Mouse (Mus musculus) lung, postnatal 0 days (tissue): ENCODE measurements around the gene Kansl1. TPM values are rescaled to one million over a fixed set of nuclear protein-coding genes. Genes with fewer than 3 reads are reported as not detected.
"Not testable (repeated sequence)": the region's sequence is repeated elsewhere in the genome, so short reads cannot be mapped to it uniquely, and the experiment has no call there.

ENCODE experiments used
- ATAC-seq: fragments of 200-750 bp; cut with Nextera tagmentation; 2 replicates; pipeline ENCODE4 v1.8.0; 2017; ENCODE audit warnings: moderate library complexity
- DNase-seq: peaks from one replicate; pipeline ENCODE4 v3.0.0-alpha.2; 2016; ENCODE audit warnings: low spot score
- H3K27ac ChIP-seq: fragments of 300-500 bp; sonication (generic); 2 replicates; pipeline ENCODE4 v1.5.1; 2014; ENCODE audit warnings: antibody characterized with exemption, mild to moderate bottlenecking, low read length, mixed read lengths
- H3K27me3 ChIP-seq: fragments of 300-500 bp; sonication (generic); replicated peaks from 2 replicates; pipeline ENCODE4 v1.6.1; 2014; ENCODE audit warnings: low read length, mixed read lengths; ENCODE audit not compliant: insufficient read depth
- H3K36me3 ChIP-seq: fragments of 300-500 bp; sonication (generic); 2 replicates; pipeline ENCODE4 v1.6.1; 2014; ENCODE audit warnings: low read length, mixed read lengths; ENCODE audit not compliant: insufficient read depth
- H3K4me1 ChIP-seq: fragments of 300-500 bp; sonication (generic); 2 replicates; pipeline ENCODE4 v1.6.1; 2014; ENCODE audit warnings: antibody characterized with exemption, low read depth, low read length, mixed read lengths; ENCODE audit not compliant: insufficient read depth
- H3K4me2 ChIP-seq: fragments of 300-500 bp; sonication (generic); replicated peaks from 2 replicates; pipeline ENCODE4 v1.6.1; 2014; ENCODE audit warnings: low read depth, mild to moderate bottlenecking, low read length, moderate library complexity, mixed read lengths
- H3K4me3 ChIP-seq: fragments of 300-500 bp; sonication (generic); 2 replicates; pipeline ENCODE4 v1.5.1; 2014; ENCODE audit warnings: low read depth, low read length
- H3K9ac ChIP-seq: fragments of 300-500 bp; sonication (generic); replicated peaks from 2 replicates; pipeline ENCODE4 v1.6.1; 2014; ENCODE audit warnings: low read depth, mild to moderate bottlenecking
- H3K9me3 ChIP-seq: fragments of 300-500 bp; sonication (generic); 2 replicates; pipeline ENCODE4 v1.6.1; 2016; ENCODE audit warnings: low read length, mixed read lengths
- CTCF ChIP-seq: IDR thresholded peaks from 2 replicates; pipeline ENCODE4 v1.5.1; 2016; ENCODE audit warnings: antibody characterized with exemption, mild to moderate bottlenecking
- EP300 ChIP-seq: IDR thresholded peaks from 2 replicates; pipeline ENCODE4 v1.6.1; 2016; ENCODE audit warnings: antibody characterized with exemption, mild to moderate bottlenecking, control low read depth
- WGBS: fragments of 180-500 bp; shearing (Covaris S2); extraction: QIAGEN DNeasy Blood & Tissue Kit; methylation state at CpG from one replicate; pipeline ENCODE4 v1.1.7; 2014; 5-methylcytosine and 5-hydroxymethylcytosine counted together
- polyA plus RNA-seq: library from polyadenylated mRNA; unstranded; fragments of >200 nt; fragmentation: Nextera tagmentation; extraction: Ambion mirVana; gene quantifications from 2 replicates; pipeline ENCODE4 v1.2.1, GENCODE M21; 2015

The Kansl1 gene
- polyA plus RNA-seq, 1 experiment from 2014 or later, result 11.0 TPM

- not testable (repeated sequence) for H3K27me3 ChIP-seq, H3K36me3 ChIP-seq, H3K27ac ChIP-seq, ATAC-seq, H3K4me2 ChIP-seq, H3K4me1 ChIP-seq, H3K9ac ChIP-seq, H3K4me3 ChIP-seq, H3K9me3 ChIP-seq
- TF ChIP-seq CTCF, result peak; percentile 63
- DNase-seq, result peak; percentile 15
- 35% methylated on average over 2 of the region's 2 CpGs for WGBS
Measured at GRCm38 (mm10) chr11:104448499-104448898, 20.2 kb downstream of the Kansl1 start.

GRCm38 (mm10) chr11:104445538-104445937 lies 23.1 kb downstream of the Kansl1 start:
- Histone ChIP-seq H3K27me3 (no peaks in the 10 kb centered on the region), H3K4me2 (no peak overlapping the region), H3K4me1 (no peaks in the 10 kb centered on the region), H3K36me3 (no peaks in the 10 kb centered on the region), H3K27ac (no peak overlapping the region), H3K9me3 (no peaks in the 10 kb centered on the region), H3K9ac (no peak overlapping the region), H3K4me3 (no peak overlapping the region)
- 61% methylated on average over 2 of the region's 2 CpGs for WGBS
- DNase-seq (no peak), ATAC-seq (no peak)
- no peak for TF ChIP-seq EP300
- TF ChIP-seq CTCF, result no peak

DNA sequence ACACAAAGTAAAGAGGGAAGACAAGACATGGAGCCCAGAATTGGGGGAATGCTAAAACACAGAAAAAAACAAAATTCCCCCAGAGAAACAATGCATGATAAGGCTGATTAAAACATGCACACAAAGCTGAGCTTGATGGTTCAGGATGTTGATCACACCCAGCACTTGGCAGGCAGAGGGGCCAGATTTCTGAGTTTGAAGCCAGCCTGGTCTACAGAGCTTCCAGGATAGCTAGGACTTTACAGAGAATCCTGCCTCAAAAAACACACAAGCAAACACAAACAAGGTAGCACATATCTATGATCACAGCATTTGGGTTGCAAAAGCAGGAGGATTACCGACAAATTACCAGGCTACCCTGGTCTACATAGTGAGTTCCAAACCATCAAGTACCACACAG lies 23.6 kb downstream of the Kansl1 start:
- H3K36me3 ChIP-seq, result no peaks in the 10 kb centered on the region
- DNase-seq, result no peak
- no peaks in the 10 kb centered on the region for H3K27me3 ChIP-seq
- no peak overlapping the region for H3K4me3 ChIP-seq
- TF ChIP-seq CTCF (no peak), EP300 (no peak)
- ATAC-seq, result no peak
- no peaks in the 10 kb centered on the region for H3K4me1 ChIP-seq
- H3K9ac ChIP-seq, result no peak overlapping the region
- H3K9me3 ChIP-seq, result no peaks in the 10 kb centered on the region
- WGBS, result 92% methylated on average over 1 of the region's 1 CpGs
- no peak overlapping the region for H3K27ac ChIP-seq
- no peak overlapping the region for H3K4me2 ChIP-seq

- Histone ChIP-seq H3K27ac (no peak overlapping the region), H3K4me3 (peak overlapping the region; percentile 97), H3K9ac (no peak overlapping the region), H3K9me3 (no peaks in the 10 kb centered on the region), H3K4me1 (no peaks in the 10 kb centered on the region), H3K36me3 (no peaks in the 10 kb centered on the region), H3K4me2 (peak overlapping the region; percentile 72), H3K27me3 (no peaks in the 10 kb centered on the region)
- ATAC-seq (no peak), DNase-seq (no peak)
- no peak for TF ChIP-seq EP300
- TF ChIP-seq CTCF, result no peak
- 37% methylated on average over 2 of the region's 2 CpGs for WGBS
Measured at GRCm38 (mm10) chr11:104443359-104443758, 25.3 kb downstream of the Kansl1 start.

GRCm38 (mm10) chr11:104442333-104443136 lies 26.1 kb downstream of the Kansl1 start:
- H3K9me3 ChIP-seq, result no peaks in the 10 kb centered on the region
- peak overlapping the region; percentile 97 for H3K4me3 ChIP-seq
- no peaks in the 10 kb centered on the region for H3K4me1 ChIP-seq
- no peaks in the 10 kb centered on the region for H3K27me3 ChIP-seq
- DNase-seq, result peak; percentile 98
- under 1% methylated on average over 57 of the region's 82 CpGs for WGBS
- peak overlapping the region; percentile 97 for H3K9ac ChIP-seq
- peak; percentile 93 for ATAC-seq
- peak overlapping the region; percentile 100 for H3K27ac ChIP-seq
- H3K36me3 ChIP-seq, result no peaks in the 10 kb centered on the region
- H3K4me2 ChIP-seq, result peak overlapping the region; percentile 72
- TF ChIP-seq CTCF (peak; percentile 50), EP300 (no peak)

DNA sequence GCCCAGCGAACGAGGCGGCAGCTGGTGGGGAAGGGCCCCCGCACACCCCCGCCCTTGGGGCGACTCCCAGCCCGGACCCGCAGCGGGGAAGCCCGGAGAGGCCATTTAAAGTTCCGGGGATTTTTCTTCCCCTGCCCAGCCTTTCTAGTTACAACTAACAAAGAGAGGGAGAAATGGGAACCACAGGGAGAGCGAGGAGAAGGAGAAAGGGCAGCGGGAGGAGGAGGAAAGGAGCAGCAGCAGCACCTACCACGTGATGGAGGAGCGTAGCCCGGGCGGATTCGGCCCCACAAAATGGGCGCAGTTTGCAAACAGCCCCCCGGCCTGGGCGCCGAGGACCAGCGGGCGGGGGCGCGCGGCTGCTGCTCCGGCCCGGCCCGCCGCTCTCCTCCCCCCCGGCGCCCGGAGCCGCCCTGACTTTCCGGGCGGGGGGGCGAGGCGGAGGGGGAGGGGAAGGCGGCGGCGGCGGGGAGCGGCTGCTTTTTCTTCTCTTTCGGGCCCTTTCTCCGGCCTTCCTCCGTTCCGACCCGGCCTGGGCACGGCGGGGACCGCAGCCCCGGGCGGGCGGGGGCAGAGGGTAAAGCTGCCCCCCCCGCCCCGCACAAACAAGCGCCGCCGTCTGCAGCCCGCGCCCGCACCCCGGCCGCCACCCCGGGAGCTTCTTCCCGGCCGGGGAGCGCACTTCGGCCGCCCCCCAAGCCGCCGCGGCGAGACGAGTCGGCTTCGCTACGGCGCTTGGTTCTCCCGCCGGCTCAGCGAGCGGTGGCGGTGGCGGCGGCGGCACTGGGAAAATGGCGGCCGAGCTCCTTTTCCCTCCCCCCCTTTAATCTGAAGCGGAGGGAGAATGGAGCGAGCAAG lies 27.0 kb downstream of the Kansl1 start:
- 0% methylated on average over 26 of the region's 92 CpGs for WGBS
- H3K4me1 ChIP-seq, result no peaks in the 10 kb centered on the region
- peak; percentile 85 for DNase-seq

More for the DNA sequence above, 27.0 kb downstream of the Kansl1 start:
- Histone ChIP-seq H3K4me3 (peak overlapping the region; percentile 97), H3K4me2 (peak overlapping the region; percentile 72), H3K27ac (peak overlapping the region; percentile 100), H3K27me3 (no peaks in the 10 kb centered on the region), H3K9me3 (no peaks in the 10 kb centered on the region), H3K36me3 (no peaks in the 10 kb centered on the region), H3K9ac (peak overlapping the region; percentile 97)
- TF ChIP-seq EP300 (no peak), CTCF (no peak)
- ATAC-seq, result peak; percentile 64
